Mouse (Mus musculus): Measurements from ENCODE around the gene Hsd17b2.

Hsd17b2 gene

DNA sequence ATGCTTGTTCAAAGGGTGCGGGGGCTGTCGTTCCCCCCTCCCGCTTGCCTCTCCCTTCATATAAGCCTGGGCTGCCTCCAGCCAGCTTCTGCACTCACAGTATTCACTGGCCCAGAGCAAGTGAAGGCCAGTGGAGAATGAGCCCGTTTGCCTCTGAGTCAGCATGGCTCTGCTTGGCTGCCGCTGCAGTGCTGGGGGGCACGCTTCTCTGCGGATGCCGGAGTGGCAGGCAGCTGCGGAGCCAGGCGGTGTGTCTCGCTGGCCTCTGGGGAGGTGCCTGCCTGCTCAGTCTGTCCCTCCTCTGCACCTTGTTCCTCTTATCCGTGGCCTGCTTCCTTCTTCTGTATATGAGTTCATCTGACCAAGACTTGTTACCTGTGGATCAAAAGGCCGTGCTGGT, at the start of gene Hsd17b2:
TSS of gene Hsd17b2 (plus strand) at position 46 of the 400 bp plus-strand sequence.
- CTCF ChIA-PET: interaction anchor here in 1 of 4 experiments (1.0 kb wide), 1 partner anchor 101 kb away, joined by 3 read pairs; no protein-coding TSS in a partner anchor

GRCm38 (mm10) chr8:117652318-117652717, 49.4 kb upstream of the Hsd17b2 start:
- ChIA-PET CTCF (interaction anchor here in 1 of 4 experiments (0.7 kb wide), 1 partner anchor 16 kb away, joined by 3 read pairs; no protein-coding TSS in a partner anchor), POLR2A (no interaction called here)

More for the DNA sequence above, at the start of gene Hsd17b2:
- POLR2A ChIA-PET: no interaction called here

GRCm38 (mm10) chr8:117658990-117659389, 42.7 kb upstream of the Hsd17b2 start:
- CTCF ChIA-PET: interaction anchor here in 3 of 4 experiments (0.6 to 1.0 kb wide), 6 partner anchors 12 to 1793 kb away, joined by 3 to 6 read pairs (median 4); no protein-coding TSS in a partner anchor
- POLR2A ChIA-PET: no interaction called here

DNA sequence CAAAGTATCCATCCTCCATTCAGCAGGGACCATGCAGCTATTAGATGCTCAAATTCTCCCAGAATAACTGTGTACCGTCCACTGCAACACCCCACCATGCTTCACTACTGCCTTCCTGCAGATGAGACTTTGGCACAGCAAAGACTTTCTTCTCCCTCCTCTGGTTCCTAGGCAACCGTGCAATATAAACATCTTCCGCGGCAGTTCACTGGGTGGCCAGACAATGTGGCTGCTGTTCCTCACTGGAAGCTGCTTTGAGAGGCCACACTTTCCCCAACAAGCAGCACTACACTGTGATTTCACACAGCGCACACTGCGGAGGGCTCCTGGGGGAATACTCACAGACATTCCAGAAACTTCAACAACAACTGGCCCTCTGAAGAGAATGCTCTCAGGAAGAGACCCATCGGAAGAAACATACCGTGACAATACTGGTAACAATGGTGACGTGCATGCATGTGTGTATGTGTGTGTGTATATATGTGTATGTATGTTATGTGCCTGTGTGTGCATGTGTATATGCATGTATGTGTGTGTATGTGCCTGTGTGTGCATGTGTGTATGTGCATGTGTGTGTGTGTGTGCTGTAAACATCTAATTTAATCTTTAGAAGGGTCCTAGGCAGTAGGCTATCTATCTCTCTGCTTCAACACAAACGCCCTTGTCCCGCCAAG, 41.2 kb upstream of the Hsd17b2 start:
- ChIA-PET POLR2A (no interaction called here), CTCF (no interaction called here)

GRCm38 (mm10) chr8:117667349-117668124, 34.2 kb upstream of the Hsd17b2 start:
- POLR2A ChIA-PET: no interaction called here
- CTCF ChIA-PET: interaction anchor here in 1 of 4 experiments (0.6 kb wide), 1 partner anchor 25 kb away, joined by 3 read pairs; no protein-coding TSS in a partner anchor

GRCm38 (mm10) chr8:117670461-117670860, 31.2 kb upstream of the Hsd17b2 start:
- POLR2A ChIA-PET: interaction anchor here in 2 of 4 experiments (0.6 to 1.0 kb wide), 4 partner anchors 11 to 190 kb away, joined by 3 to 5 read pairs (median 4); no protein-coding TSS in a partner anchor
- CTCF ChIA-PET: no interaction called here

- POLR2A ChIA-PET: interaction anchor here in 1 of 4 experiments (1.2 kb wide), 1 partner anchor 55 kb away, joined by 3 read pairs; no protein-coding TSS in a partner anchor
- CTCF ChIA-PET: no interaction called here
Observed at GRCm38 (mm10) chr8:117672558-117672957, 29.1 kb upstream of the Hsd17b2 start.

- POLR2A ChIA-PET: interaction anchor here in 1 of 4 experiments (0.9 to 1.2 kb wide), 2 partner anchors 47 to 54 kb away, joined by 3 read pairs; no protein-coding TSS in a partner anchor
- CTCF ChIA-PET: interaction anchor here in 3 of 4 experiments (0.6 to 0.8 kb wide), 3 partner anchors 8 to 73 kb away, joined by 3 to 4 read pairs (median 4); no protein-coding TSS in a partner anchor
Observed at GRCm38 (mm10) chr8:117673430-117673830, 28.3 kb upstream of the Hsd17b2 start, which contains the start of gene Sdr42e1. Gene Sdr42e1, minus strand, starts transcription at chr8:117673689.

DNA sequence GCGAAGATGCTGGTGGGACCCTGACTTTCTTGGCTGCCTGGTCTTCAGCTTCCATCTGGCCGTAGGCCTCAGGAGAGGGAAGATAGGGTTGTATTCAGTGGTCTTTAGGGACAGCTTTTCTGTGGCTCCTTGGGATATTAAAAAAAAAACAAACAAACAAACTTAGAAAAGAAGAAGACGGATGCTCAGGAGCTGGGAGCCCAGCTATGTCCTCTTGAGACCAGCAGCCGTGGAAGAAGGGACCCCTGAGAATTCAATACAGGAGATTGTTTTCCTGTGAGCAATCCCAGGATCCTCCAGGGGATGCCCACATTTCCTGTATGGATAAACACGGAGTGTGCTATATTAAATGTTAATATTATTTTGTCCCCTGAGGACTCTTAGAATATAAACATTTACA, 26.5 kb upstream of the Hsd17b2 start:
- ChIA-PET POLR2A (no interaction called here), CTCF (no interaction called here)

- ChIA-PET CTCF (interaction anchor here in 1 of 4 experiments (0.5 kb wide), 1 partner anchor 415 kb away, joined by 4 read pairs; no protein-coding TSS in a partner anchor), POLR2A (no interaction called here)
Observed at GRCm38 (mm10) chr8:117676460-117676859, 25.2 kb upstream of the Hsd17b2 start.

DNA sequence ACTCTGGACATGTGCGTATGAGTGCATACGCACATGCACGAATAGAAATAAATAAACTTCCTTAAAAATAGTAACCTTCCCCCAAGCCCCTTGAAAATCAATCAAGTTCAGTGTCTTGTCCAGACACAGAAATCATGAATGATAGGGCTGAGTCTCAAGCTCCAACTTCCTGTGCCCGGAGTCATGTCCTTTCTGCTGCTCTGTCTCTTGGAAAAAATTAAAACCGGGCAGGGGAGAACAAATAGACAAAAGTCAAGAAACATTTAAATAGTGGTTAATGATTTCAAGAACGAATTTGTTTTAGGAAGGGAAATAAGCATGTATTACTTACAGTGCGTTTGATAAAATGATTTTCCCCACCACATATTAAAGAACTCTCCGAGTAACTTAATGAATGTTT, 24.7 kb upstream of the Hsd17b2 start:
- ChIA-PET POLR2A (no interaction called here), CTCF (no interaction called here)

DNA sequence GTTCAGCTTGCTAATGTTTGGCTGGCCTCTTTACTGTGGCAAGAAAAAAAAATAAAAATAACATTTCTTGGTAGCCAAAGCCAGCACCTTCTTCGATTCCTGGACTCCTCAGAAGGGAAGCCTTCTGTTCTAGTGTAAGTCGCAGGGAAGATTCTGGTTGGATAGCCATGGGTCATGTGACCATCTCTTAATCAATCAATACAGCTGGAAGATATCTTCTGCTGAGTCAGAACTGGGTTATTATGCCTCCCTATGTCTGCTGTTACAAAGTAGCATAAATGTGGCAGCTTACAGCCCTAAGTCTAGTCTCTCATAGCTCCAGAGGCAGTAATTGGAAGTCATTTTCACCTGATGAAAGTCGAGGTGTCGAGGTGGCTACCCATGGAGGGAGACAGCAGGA, 23.1 kb upstream of the Hsd17b2 start:
- ChIA-PET POLR2A (no interaction called here), CTCF (no interaction called here)

DNA sequence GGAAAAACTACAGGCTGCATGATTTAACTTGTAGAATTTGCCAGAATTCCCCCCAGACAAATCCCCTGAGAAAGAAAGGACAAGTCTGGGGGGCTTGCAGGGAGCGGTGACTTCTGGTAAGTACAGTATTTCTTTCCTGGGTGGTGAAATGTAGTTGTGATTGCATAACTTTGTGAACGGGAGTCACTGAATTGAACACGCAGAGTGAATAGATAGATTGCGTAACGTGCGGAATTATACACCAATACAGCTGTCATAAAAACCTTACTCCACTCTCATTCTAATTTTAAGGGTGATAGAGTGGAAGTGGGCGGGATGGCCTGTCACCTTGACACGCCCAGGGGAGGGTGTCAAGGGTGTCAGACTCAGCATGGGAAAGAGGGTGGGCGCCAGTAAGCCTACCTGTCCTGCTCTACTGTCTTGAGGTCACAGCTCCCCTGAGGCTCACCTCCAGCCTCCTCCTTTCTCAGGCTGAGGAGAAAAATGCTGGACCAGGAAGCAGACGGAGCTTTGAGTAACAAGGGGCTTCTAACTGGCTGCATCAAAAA, 17.7 kb upstream of the Hsd17b2 start:
- ChIA-PET CTCF (interaction anchor here in 2 of 4 experiments (0.6 to 1.3 kb wide), 2 partner anchors 10 to 1551 kb away, joined by 3 to 5 read pairs; no protein-coding TSS in a partner anchor), POLR2A (interaction anchor here in 2 of 4 experiments (0.5 kb wide), 2 partner anchors 465 to 690 kb away, joined by 3 read pairs; no protein-coding TSS in a partner anchor)

GRCm38 (mm10) chr8:117684504-117684903, 17.2 kb upstream of the Hsd17b2 start:
- CTCF ChIA-PET: interaction anchor here in 2 of 4 experiments (0.6 to 1.3 kb wide), 3 partner anchors 9 to 1550 kb away, joined by 3 to 13 read pairs (median 5); no protein-coding TSS in a partner anchor
- POLR2A ChIA-PET: interaction anchor here in 1 of 4 experiments (0.5 kb wide), 1 partner anchor 466 kb away, joined by 3 read pairs; no protein-coding TSS in a partner anchor

GRCm38 (mm10) chr8:117687890-117688289, 13.8 kb upstream of the Hsd17b2 start:
- ChIA-PET CTCF (interaction anchor here in 1 of 4 experiments (0.6 kb wide), 1 partner anchor 58 kb away, joined by 3 read pairs; no protein-coding TSS in a partner anchor), POLR2A (no interaction called here)

- ChIA-PET CTCF (interaction anchor here in 2 of 4 experiments (1.1 to 1.2 kb wide), 2 partner anchors 58 to 65 kb away, joined by 3 read pairs; no protein-coding TSS in a partner anchor), POLR2A (interaction anchor here in 2 of 4 experiments (0.6 to 0.7 kb wide), 2 partner anchors 111 to 135 kb away, joined by 3 read pairs; no protein-coding TSS in a partner anchor)
Observed at GRCm38 (mm10) chr8:117692131-117692530, 9.6 kb upstream of the Hsd17b2 start.

GRCm38 (mm10) chr8:117695636-117696035, 6.1 kb upstream of the Hsd17b2 start:
- CTCF ChIA-PET: no interaction called here
- POLR2A ChIA-PET: no interaction called here

- POLR2A ChIA-PET: no interaction called here
Observed at GRCm38 (mm10) chr8:117697248-117697647, 4.5 kb upstream of the Hsd17b2 start.

GRCm38 (mm10) chr8:117700699-117701098, 1.0 kb upstream of the Hsd17b2 start:
- ChIA-PET CTCF (interaction anchor here (0.6 to 1.8 kb wide), 7 partner anchors 12 to 183 kb away, joined by 3 to 4 read pairs (median 3); no protein-coding TSS in a partner anchor), POLR2A (interaction anchor here in 3 of 4 experiments (0.6 to 1.6 kb wide), 10 partner anchors 21 to 145 kb away, joined by 3 to 6 read pairs (median 4); partner anchors contain the start of gene Mphosph6 (in 1 of the 3))

More at GRCm38 (mm10) chr8:117697248-117697647, 4.5 kb upstream of the Hsd17b2 start:
- CTCF ChIA-PET: interaction anchor here in 1 of 4 experiments (1.0 kb wide), 1 partner anchor 30 kb away, joined by 3 read pairs; no protein-coding TSS in a partner anchor
